Mouse (Mus musculus) erythroblast, adult 5-6 weeks (primary cell): Measurements from ENCODE around the gene Slc6a20b. TPM values are rescaled to one million over a fixed set of nuclear protein-coding genes. Genes with fewer than 3 reads are reported as not detected.
A peak's percentile ranks its signal among the peaks of the same experiment; 100 is the strongest.
"Not testable (repeated sequence)": the region's sequence is repeated elsewhere in the genome, so short reads cannot be mapped to it uniquely, and the experiment has no call there.

Source experiments
- ATAC-seq: replicated peaks from 2 replicates; pipeline ENCODE4 v1.8.0; 2016; ENCODE audit warnings: moderate number of reproducible peaks, mild to moderate bottlenecking, moderate TSS enrichment, inconsistent platforms; ENCODE audit not compliant: poor library complexity, low FRiP score, severe bottlenecking
- total RNA-seq, 2 experiments: library from RNA; stranded (forward) in 1 of 2; stranded (reverse) in 1 of 2; fragments of 150-400 nt in 1 of 2; fragments of 200-764, 138-1000 nt in 1 of 2; gene quantifications; 2 replicates each; pipeline versions ENCODE4 v1.2.3 to v1.2.4; 2015 to 2017; ENCODE audit warnings: low replicate concordance in 2 of 2

Slc6a20b gene
- total RNA-seq (2015; ENCODE audit: low replicate concordance) (1.0 TPM in 1 of 2 replicates, not detected in the other), total RNA-seq (2017; ENCODE audit: low replicate concordance) (1.3 and 1.4 TPM in 2 replicates)

DNA sequence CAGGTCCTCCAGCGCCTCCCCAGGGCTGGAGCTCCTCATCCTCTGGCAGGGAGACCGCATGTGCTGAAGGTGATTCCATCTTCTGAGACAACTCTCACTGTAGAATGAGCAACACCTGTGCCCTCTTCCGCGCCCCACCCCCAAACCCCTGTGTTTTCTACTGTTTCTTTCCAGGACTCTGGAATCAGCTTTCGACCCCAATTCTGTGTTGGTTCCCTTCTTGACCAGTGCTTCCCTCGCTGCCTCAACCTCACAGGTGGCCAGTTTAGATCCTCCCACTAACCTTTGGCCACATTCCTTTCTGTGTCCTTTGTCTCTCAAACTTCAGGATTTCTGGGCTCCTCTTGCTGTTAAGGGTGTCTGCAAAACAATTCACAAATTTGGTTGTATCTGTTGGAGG, at the start of gene Slc6a20b:
Gene Slc6a20b, minus strand, starts transcription at position 285 of the 400 bp plus-strand sequence.
- ATAC-seq = no peak

GRCm38 (mm10) chr9:123679198-123679597, 46.8 kb upstream of the Slc6a20b start:
- ATAC-seq = no peak; the same call in 1 of the 2 replicates

DNA sequence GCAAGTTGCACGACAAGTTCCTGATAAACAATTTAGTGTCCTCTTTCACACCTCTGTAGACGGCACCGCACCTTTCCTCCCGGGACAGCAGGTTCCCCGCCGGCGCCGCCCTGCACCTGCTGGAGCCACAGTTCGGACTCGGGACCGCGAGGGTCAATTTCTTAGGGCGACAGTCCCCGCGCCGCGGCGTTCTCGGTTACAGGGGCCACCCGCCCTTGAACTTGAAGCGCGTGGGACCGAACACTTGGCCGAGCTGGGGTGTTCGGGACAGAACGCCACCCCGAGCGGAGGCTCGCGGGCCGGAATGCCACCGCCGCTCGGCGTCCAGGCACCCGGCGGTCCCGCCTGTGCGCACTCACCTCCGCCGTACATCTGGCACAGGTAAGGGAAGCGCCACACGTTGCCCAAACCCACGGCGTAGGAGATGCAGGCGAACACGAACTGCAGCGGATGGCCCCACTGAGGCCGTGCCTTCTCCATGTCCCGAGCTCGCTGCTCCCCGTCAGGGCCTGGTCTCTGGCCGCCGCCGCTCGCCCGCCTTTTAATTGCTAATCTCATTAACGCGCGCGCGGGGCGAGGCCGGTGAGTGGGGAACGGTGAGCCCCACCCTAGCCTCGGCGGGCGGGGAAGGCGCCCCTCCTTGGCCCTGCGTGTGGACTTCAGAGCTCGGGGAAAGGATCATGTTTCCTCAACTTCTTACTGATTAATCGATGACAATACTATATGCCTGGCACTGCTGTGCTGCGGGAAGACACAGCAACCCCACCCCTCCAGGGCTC, 46.2 kb upstream of the Slc6a20b start, which contains the start of the genes Ccr9 and Slc6a20a:
Gene Ccr9, plus strand, starts transcription at position 113 of the 779 bp plus-strand sequence.
Gene Slc6a20a, minus strand, starts transcription at position 559 of the 779 bp plus-strand sequence.
- ATAC-seq = peak; percentile 89

GRCm38 (mm10) chr9:123665645-123666044, 33.3 kb upstream of the Slc6a20b start:
- ATAC-seq = peak; percentile 62; the same call in 1 of the 2 replicates

DNA sequence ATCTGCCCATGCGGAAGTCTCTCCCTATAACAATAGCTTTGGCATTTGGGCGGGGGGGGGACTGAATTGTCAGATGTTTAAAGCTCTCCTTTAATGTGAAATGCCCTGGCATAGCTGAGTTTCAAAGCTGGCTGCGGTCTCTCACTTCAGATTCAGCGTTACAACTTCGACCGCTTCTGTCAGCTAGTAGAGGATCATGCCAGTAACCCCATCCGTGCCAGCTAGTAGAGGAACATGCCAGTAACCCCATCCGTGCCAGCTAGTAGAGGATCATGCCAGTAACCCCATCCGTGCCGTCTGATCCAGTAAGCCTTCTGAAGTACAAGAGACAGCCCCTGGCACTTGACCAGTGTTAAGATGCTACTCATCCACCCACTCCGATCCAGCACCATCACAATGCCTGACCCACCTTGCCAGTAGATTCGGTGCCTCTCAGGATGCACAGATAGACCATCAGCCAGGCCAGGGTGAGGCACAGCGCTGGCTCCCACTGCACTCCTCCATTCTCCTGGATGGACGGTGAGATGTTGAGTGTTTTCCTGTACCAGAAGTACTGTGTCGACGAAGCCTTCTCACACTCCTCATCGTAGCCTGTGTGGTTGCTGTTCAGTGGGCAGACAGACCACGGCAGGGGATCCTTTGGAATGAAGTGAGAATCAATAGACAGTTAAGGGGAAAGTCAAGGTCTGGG, 27.8 kb upstream of the Slc6a20b start:
- ATAC-seq = not testable (repeated sequence)

GRCm38 (mm10) chr9:123658981-123659380, 26.6 kb upstream of the Slc6a20b start:
- ATAC-seq = no peak

- ATAC-seq = no peak
Measured at GRCm38 (mm10) chr9:123657457-123657856, 25.1 kb upstream of the Slc6a20b start.

- ATAC-seq = no peak
Measured at GRCm38 (mm10) chr9:123651369-123651768, 19.0 kb upstream of the Slc6a20b start.

DNA sequence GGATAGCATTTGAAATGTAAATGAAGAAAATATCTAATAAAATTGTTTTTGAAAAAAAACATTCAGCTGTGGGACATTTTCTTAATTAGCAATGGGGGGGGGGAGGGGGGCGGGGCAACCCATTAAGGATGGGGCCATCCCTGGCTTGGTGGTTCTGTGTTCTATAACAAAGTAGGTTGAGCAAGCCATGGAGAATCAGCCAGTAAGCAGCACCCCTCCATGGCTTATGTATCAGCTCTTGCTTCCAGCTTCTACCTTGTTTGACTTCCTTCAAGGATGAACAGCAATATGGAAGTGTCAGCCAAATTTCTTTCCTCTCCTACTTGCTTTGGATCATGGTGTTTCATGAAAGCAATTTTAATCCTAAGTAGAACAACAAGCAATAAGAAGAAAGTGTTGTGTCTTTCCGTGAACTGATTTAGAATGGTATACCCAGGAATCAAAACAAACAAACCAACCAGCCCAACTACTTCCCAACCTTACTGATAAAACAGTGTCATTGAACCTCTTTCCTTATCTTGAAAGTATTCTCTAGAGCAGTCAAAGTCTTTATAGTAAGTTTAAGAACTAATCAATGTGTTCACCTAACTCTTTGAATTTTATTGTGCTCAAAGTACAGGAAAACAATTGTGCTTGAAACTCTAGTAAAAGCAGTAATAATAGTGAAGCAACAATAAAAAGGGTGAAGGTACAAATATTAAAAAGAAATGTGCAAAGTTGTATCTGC, 17.6 kb upstream of the Slc6a20b start:
- ATAC-seq = no peak

DNA sequence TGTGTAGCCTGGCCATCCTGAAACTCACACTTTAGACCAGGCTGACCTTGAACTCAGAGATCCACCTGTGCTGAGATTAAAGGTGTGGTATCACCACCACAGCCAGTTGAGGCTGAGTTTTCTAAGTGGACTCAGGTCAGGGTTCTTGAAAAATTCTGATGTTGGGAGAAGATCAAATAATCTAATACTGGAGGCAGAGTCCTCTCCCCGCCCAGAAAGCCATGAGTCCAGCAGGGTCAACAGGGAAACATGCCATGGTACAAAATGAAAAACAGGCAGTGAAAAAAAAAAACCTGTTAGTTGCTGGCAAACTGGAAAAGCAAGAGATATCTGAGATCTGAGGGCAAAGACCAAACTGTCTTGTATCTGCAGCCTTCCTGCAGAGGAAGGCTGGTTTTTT, 7.7 kb upstream of the Slc6a20b start:
- ATAC-seq = no peak

GRCm38 (mm10) chr9:123638668-123639089, 6.3 kb upstream of the Slc6a20b start:
- ATAC-seq = peak; percentile 42; the same call in 1 of the 2 replicates

DNA sequence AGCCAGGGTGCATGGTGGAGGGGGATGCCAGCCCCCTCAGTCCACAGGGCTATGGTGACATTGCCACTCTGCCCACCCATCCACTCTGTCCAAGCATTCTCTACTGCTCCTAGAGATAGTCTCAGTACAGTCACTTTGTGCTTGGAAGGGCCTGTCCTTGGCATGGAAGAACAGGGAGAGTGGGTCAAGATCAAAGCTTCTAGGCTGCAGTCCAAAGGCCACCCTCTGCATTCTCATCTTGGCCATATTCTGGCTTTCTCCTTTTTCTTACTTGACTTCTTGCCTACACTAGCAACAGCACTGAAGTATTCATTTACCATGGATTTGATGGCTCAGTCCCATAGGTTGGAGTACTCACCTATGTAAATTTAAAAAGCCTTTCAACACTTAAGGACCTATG, 5.9 kb upstream of the Slc6a20b start:
- ATAC-seq = no peak

DNA sequence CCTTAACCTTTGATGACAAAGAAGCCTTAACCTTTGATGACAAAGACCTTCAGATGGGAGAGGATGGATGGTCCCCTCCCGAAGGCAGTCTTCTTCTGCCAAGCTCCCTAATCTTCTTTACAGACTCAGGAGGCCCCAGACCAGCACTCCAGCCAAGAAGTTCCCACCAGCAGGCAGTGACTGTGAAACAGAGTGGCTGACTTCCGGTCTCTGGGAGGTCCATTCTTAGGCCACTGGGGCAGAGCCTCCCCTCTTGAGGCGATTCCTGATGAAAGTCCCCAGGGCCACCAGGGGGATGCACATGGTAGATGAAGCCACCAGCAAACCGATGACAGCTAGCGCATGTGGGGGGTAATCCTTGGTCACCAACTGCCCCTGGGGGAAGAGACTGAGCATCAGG, 4.4 kb upstream of the Slc6a20b start:
- ATAC-seq = no peak

GRCm38 (mm10) chr9:123632993-123633392, 628 bp upstream of the Slc6a20b start:
- ATAC-seq = no peak

- ATAC-seq = no peak
Measured at GRCm38 (mm10) chr9:123631666-123632065, 699 bp downstream of the Slc6a20b start.

- ATAC-seq = no peak
Measured at GRCm38 (mm10) chr9:123625821-123626220, 6.5 kb downstream of the Slc6a20b start.

DNA sequence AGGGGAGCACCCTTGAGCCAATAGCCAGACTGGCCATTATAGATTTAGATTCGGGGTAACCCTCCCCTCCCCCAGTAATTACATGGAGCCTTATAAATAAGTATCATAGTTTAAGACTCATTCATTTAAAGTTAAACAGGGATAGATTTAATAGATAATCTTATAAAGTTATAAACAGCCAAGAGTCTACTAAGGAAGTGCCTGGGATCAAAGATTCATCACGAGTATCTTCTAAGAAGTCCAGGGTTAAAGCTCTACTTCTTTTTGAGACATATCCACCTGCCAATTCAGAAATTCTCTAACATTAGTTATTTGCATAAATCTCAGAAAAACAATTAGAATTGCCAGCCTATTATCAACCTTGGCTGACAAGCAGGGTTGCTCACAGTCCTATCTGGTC, 7.6 kb downstream of the Slc6a20b start:
- ATAC-seq = no peak

DNA sequence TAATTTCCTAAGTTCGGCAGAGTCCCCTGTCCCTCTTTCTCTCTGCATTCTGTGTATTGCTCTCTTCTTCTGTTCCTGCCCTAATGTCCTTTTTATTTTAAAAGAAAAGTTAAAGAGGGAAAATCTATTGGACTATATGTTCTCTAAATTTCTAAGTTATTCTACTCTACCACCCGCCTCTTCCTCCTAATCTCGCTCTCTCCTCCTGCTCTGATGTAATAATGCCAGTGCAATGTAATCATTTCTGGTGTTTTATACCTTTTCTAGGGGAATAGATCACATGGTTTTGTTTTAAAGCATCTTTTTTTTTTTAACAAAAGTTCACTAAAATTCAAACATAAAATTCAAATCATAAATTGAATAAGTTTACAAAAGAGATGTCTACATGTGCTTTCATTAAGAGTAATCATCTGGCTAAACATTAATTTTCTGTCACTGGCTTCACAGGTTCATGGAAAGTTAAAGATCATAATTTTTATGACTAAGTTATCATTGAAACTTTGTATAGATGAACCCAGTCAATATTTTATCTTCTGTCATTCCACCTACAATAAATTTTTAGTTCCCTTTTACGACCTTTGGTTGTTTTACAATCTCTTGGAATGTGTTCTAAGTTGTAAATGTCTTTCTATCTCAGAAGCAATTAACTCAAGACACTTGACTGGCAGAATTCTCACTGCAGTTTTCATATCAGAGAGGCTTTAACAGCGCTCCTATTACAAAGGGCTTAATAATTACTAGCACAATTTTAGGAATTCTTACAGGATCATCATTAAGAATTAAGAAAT, 11.9 kb downstream of the Slc6a20b start:
- no peak for ATAC-seq

DNA sequence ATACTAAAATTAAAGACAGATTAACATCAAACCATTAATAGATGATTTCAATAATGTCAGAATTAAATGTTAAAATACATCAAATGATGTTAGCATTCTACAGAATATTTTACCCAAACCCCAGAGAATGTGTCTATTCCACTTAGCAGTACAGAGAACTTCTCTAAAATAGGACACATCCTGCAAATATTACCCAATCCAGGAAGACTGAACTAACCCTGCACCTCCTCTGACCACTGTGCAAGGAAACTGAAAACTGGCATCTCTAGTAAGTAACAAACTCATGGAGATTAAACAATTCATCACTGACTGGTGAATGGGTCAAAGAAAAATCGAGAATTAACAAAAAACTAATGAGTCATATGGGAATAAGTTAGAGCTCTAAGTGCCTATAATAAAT, 30.8 kb downstream of the Slc6a20b start:
- no peak for ATAC-seq
